Mouse (Mus musculus) midbrain, postnatal 0 days (tissue): ENCODE measurements around the gene Tmem211. TPM values are rescaled to one million over a fixed set of nuclear protein-coding genes. Genes with fewer than 3 reads are reported as not detected.

Experiments
- ATAC-seq: fragments of 200-750 bp; cut with Nextera tagmentation; 2 replicates; pipeline ENCODE4 v1.8.0; 2017; ENCODE audit warnings: moderate number of reproducible peaks, mild to moderate bottlenecking, moderate TSS enrichment, moderate library complexity; ENCODE audit not compliant: low FRiP score
- DNase-seq: peaks from one replicate; pipeline ENCODE4 v3.0.0-alpha.2; 2015; ENCODE audit warnings: low spot score
- H3K27ac ChIP-seq: fragments of 300-500 bp; sonication (generic); 2 replicates; pipeline ENCODE4 v1.5.1; 2014; ENCODE audit warnings: low read depth, mild to moderate bottlenecking, low read length, mixed read lengths
- H3K27me3 ChIP-seq: fragments of 300-500 bp; sonication (generic); 2 replicates; pipeline ENCODE4 v1.6.1; 2014; ENCODE audit warnings: low read length, control low read depth, mixed read lengths; ENCODE audit not compliant: insufficient read depth
- H3K36me3 ChIP-seq: fragments of 300-500 bp; sonication (generic); 2 replicates; pipeline ENCODE4 v1.6.1; 2014; ENCODE audit warnings: low read length, control low read depth, mixed read lengths; ENCODE audit not compliant: insufficient read depth
- H3K4me1 ChIP-seq: fragments of 300-500 bp; sonication (generic); 2 replicates; pipeline ENCODE4 v1.6.1; 2014; ENCODE audit warnings: mild to moderate bottlenecking, control low read depth, antibody characterized with exemption, low read length, mixed read lengths; ENCODE audit not compliant: insufficient read depth
- H3K4me2 ChIP-seq: fragments of 300-500 bp; sonication (generic); 2 replicates; pipeline ENCODE4 v1.6.1; 2014; ENCODE audit warnings: low read depth, mild to moderate bottlenecking, low read length, mixed read lengths; ENCODE audit not compliant: poor library complexity, severe bottlenecking
- H3K4me3 ChIP-seq: fragments of 300-500 bp; sonication (generic); 2 replicates; pipeline ENCODE4 v1.5.1; 2014; ENCODE audit warnings: low read depth, mild to moderate bottlenecking, low read length, moderate library complexity
- H3K9ac ChIP-seq: fragments of 300-500 bp; sonication (generic); replicated peaks from 2 replicates; pipeline ENCODE4 v1.6.1; 2014; ENCODE audit warnings: mild to moderate bottlenecking, low read length, moderate library complexity, mixed read lengths; ENCODE audit not compliant: poor library complexity, severe bottlenecking
- H3K9me3 ChIP-seq: fragments of 300-500 bp; sonication (generic); 2 replicates; pipeline ENCODE4 v1.6.1; 2016; ENCODE audit warnings: low read length, control low read depth
- CTCF ChIP-seq: IDR thresholded peaks from 2 replicates; pipeline ENCODE4 v1.5.1; 2016; ENCODE audit warnings: antibody characterized with exemption, mild to moderate bottlenecking
- WGBS: fragments of 180-500 bp; shearing (Covaris S2); extraction: QIAGEN DNeasy Blood & Tissue Kit; methylation state at CpG from one replicate; pipeline ENCODE4 v1.1.7; 2014; 5-methylcytosine and 5-hydroxymethylcytosine counted together
- polyA plus RNA-seq: library from polyadenylated mRNA; unstranded; fragments of >200 nt; fragmentation: Nextera tagmentation; extraction: Ambion mirVana; gene quantifications from 2 replicates; pipeline ENCODE4 v1.2.1, GENCODE M21; 2015
- total RNA-seq: library from RNA; depleted of rRNA; stranded (reverse); fragments of >200 nt; gene quantifications from 2 replicates; pipeline ENCODE4 v1.2.3, GENCODE M21; 2014; rRNA removed

Tmem211 gene
- total and polyA plus RNA-seq, 2 experiments from 2014 or later: not detected

GRCm38 (mm10) chr5:113286591-113287520 lies 60.1 kb downstream of the Tmem211 start:
- Histone ChIP-seq H3K27me3 (no peaks in the 10 kb centered on the region), H3K9ac (no peak overlapping the region; the same call in none of the 2 replicates)

GRCm38 (mm10) chr5:113287762-113288161 lies 61.1 kb downstream of the Tmem211 start:
- ATAC-seq: no peak
- H3K27ac ChIP-seq: no peak overlapping the region
- 0 out of 2 replicates have a peak overlapping the region, but pooled peaks have one; percentile 34 for H3K4me2 ChIP-seq
- H3K9ac ChIP-seq: no peak overlapping the region
- 52% methylated on average over 5 of the region's 5 CpGs for WGBS
- H3K36me3 ChIP-seq: peaks cover 21% of the 10 kb centered on the region
- DNase-seq: no peak
- H3K4me1 ChIP-seq: no peaks in the 10 kb centered on the region
- no peaks in the 10 kb centered on the region for H3K9me3 ChIP-seq
- no peak overlapping the region for H3K4me3 ChIP-seq
- H3K27me3 ChIP-seq: no peaks in the 10 kb centered on the region
- no peak for TF ChIP-seq CTCF

More at GRCm38 (mm10) chr5:113286591-113287520, 60.1 kb downstream of the Tmem211 start:
- peaks cover 26% of the 10 kb centered on the region for H3K36me3 ChIP-seq
- H3K4me1 ChIP-seq: no peaks in the 10 kb centered on the region
- H3K27ac ChIP-seq: no peak overlapping the region
- 5% methylated on average over 47 of the region's 60 CpGs for WGBS
- H3K4me3 ChIP-seq: 0 out of 2 replicates have a peak overlapping the region, but pooled peaks have one; percentile 10
- TF ChIP-seq CTCF: peak; percentile 85
- ATAC-seq (no peak), DNase-seq (peak; percentile 62)
- peak overlapping the region; percentile 34 for H3K4me2 ChIP-seq
- no peaks in the 10 kb centered on the region for H3K9me3 ChIP-seq

GRCm38 (mm10) chr5:113288490-113288889 lies 61.8 kb downstream of the Tmem211 start:
- TF ChIP-seq CTCF: no peak
- H3K9ac ChIP-seq: no peak overlapping the region
- no peak overlapping the region for H3K4me2 ChIP-seq
- H3K36me3 ChIP-seq: peaks cover 21% of the 10 kb centered on the region; the same call in 1 of the 2 replicates
- 57% methylated on average over 13 of the region's 13 CpGs for WGBS
- H3K27me3 ChIP-seq: no peaks in the 10 kb centered on the region
- no peaks in the 10 kb centered on the region for H3K4me1 ChIP-seq
- DNase-seq (no peak), ATAC-seq (no peak)
- no peak overlapping the region for H3K4me3 ChIP-seq
- H3K9me3 ChIP-seq: no peaks in the 10 kb centered on the region
- no peak overlapping the region for H3K27ac ChIP-seq

Other genes starting within 250 kb of the Tmem211 start
- 48.4 and 73.0 TPM in 2 replicates for gene Grk3, start 211.1 kb upstream of the Tmem211 start, total RNA-seq
- gene Grk3, start 211.1 kb upstream of the Tmem211 start, polyA plus RNA-seq: 15.2 and 21.1 TPM in 2 replicates
- gene Crybb2, start 156.8 kb upstream of the Tmem211 start, total RNA-seq: not detected in 2 replicates
- gene Crybb2, start 156.8 kb upstream of the Tmem211 start, polyA plus RNA-seq: not detected in 2 replicates
- gene Crybb3, start 145.3 kb upstream of the Tmem211 start, total RNA-seq: 1.4 and 3.0 TPM in 2 replicates
- 2.2 and 3.1 TPM in 2 replicates for gene Crybb3, start 145.3 kb upstream of the Tmem211 start, polyA plus RNA-seq
- gene 2900026A02Rik, start 5.7 kb upstream of the Tmem211 start, total RNA-seq: 11.7 and 11.8 TPM in 2 replicates
- 3.3 and 3.8 TPM in 2 replicates for gene 2900026A02Rik, start 5.7 kb upstream of the Tmem211 start, polyA plus RNA-seq
- gene Sgsm1, start 83.9 kb downstream of the Tmem211 start, total RNA-seq: 52.9 and 53.4 TPM in 2 replicates
- 19.8 and 27.3 TPM in 2 replicates for gene Sgsm1, start 83.9 kb downstream of the Tmem211 start, polyA plus RNA-seq
- not detected in 2 replicates for gene Aym1, start 130.4 kb downstream of the Tmem211 start, total RNA-seq
- gene Aym1, start 130.4 kb downstream of the Tmem211 start, polyA plus RNA-seq: not detected in 2 replicates